Mouse (Mus musculus) left cerebral cortex, adult 8-10 months (tissue): ENCODE measurements around the gene A630095N17Rik. TPM values are rescaled to one million over a fixed set of nuclear protein-coding genes. Genes with fewer than 3 reads are reported as not detected.

Experiments
- DNase-seq, 2 experiments: peaks; one replicate each; pipeline ENCODE4 v3.0.0; 2022; ENCODE audit warnings: low spot score in 2 of 2
- total RNA-seq, 4 experiments: library from RNA; stranded (reverse); gene quantifications; 2 replicates each; pipeline ENCODE4 v1.2.4; 2022

Gene A630095N17Rik
- total RNA-seq: not detected

DNA sequence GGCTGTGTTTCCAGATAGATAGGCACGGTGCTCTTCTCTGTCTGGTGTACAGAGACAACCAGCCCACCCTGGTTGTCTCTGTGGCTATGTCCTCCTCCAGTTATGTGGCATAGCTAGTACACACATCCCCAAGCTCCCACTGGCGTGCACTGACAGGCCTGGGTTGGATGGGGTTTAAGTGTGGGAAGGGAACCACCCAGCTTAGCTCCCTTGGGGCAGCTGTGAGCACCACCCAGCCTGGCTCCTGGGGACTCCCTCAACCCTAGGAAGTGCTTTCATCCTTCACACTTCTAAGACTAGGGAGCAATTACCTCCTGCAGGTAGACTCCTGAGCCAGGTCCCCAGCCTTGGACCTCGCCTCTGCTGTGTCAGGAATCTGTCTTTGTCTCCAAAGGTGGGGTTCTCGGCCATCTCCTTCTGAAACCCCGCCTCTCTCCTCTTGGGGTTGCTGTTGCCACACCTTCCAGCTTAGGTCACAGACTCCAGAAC lies at the start of gene A630095N17Rik:
Gene A630095N17Rik (minus strand): TSS at position 439 of the 489 bp plus-strand sequence.
- no peak for DNase-seq

DNA sequence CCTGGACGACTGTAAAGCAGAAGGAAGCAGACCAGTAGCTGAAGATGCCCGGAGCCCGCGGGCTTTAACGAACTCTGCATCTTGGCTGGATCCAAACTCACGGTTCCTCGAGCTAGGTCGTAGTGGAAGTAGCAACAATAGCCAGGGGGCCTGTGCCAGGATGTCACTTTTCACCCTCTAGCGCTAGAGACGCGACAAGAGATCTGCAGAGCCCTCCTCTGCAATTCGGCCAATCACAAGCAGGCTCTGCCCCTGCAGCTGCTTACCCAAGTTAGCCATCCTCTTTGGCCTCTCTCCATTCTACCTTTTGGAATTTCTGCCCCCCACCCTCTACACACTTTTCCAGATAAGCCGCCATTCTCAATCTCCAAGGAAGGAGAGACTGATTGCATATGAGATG lies 46.3 kb upstream of the A630095N17Rik start, which contains the start of gene Resp18:
Gene Resp18 (minus strand): TSS at position 188 of the 400 bp plus-strand sequence.
- DNase-seq: no peak

DNA sequence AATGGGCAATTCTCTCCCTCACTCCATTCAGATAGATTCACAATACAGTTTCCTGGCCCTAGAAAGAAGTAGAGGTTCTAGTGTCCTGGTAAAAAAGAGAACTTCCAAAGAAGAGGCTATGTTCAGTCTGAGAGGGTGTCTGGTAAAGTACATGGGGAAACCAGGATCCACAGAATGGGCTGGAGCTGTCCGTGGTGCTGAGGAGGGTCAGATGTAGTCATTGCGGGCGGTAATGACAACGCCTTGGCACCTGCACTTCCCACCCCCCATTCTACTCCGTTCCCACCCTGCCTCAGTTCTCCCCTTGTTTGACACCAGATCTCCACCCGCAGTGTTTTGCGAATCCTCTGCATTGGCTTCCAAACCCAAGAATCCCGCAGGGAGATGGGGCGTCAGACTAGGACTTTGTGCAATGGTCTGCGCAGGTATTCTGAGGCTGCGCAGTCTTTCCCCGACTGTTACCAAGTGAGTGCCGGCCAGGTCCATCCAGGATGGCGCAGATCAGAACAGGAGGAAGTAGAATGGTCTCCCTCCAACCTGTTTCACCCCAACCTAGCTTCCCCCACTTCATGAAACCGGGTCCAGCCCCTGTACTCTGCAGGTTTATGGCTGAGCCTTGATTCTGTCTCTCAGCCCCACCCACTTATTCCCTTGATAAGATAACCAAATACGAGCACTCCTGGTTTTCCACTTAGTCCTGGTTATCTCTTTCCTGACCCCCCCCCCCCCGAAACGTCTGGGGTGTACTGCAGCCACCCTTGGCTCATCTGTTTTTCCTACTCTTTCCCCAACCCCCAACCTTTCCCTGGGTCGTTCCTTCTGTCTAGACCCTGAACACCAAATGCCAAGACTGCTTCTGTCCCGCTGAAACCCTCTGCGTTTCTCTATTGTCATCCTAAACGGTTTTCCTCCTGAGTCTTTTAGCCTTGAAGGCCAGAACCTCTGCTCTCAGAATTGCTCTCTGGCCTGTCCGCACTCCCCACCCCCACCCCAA lies 45.6 kb upstream of the A630095N17Rik start:
- DNase-seq: no peak

DNA sequence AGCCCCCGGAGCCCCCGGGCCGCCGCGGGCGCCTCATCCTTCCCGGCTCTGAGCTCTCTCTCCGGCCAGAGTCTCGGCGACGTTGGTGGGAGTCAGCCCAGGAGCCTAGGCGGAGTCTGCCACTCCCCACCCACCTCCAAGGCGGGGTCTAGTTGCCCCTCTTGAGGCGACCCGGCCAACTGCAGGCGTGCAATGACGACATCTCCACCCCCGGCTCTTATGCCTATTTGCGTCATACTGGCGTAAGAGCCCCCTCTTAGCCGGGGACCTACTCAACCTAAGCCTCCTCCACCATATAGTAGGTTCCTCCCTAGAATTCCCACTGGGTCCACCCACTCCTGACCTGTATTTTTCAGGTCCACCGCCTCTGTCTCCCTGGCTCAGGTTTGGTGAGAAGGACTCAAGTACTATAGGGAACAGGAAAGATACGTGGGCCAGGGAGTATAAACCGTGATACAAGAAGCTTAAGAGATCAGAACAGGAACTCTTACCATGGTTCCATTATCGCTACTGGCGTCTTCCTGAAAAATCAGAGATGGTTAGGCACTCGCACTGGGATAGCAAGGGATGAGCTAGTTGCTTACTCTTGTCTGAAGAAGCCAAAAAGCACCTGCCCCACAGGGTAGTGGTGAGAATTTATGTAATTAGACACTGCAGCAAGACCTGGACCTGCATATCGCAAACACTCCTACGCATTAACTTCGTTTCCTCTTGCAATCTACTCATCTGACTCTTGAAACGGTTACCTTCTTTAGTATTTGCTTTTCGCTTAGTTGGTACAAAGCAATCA lies 32.4 kb upstream of the A630095N17Rik start, which contains the start of gene Ptprn:
Gene Ptprn (minus strand): TSS at position 412 of the 790 bp plus-strand sequence.
- peak in 1 of 2 experiments; percentile 84 for DNase-seq

DNA sequence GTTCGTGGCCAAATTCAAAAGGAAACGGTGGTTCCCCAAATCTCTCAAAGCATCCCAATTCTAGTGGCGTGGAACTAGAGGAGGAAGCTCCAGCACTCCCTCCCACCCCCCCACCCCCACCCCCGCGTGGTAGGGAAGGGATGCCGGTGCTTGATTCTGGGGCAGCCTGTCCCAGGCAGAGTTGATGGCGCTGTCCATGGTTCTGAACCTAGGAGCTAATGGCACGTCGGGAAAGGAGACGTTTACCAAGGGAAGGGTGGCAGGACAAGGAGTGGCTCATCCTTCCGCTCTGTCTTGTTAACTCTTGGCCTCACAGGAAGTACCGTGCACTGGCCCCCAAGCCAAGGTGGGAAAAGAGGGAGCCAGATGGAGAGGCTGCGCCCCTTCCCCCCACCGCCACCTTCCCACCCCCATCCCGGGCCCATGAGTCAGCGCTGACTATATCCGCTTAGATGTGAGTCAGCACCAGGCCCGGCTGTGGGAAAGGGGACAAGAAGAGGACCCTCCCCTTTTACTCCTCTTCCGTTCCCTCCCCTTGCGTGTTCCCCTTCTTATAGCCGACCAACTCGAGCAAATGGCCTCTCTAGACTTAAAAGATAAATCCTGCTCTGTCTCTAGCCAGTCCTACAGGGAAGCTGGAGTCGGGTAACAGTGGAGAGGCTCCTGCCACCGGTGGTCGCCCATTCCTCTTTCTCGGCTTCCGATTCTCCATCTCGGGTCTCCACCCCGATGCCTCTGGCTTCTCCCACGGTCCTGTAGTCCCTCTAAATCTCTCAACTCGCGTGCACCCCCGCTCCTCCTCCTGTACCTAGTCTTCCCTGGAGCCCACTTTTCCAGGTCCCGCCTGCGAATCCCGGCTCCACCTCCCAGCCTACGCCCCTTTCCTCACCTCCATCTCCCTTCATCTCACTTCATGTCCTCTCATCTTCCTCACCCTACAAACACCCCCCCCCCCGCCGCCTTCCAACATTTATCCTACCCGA lies 31.4 kb upstream of the A630095N17Rik start:
- peak in 1 of 2 experiments; percentile 73 for DNase-seq

DNA sequence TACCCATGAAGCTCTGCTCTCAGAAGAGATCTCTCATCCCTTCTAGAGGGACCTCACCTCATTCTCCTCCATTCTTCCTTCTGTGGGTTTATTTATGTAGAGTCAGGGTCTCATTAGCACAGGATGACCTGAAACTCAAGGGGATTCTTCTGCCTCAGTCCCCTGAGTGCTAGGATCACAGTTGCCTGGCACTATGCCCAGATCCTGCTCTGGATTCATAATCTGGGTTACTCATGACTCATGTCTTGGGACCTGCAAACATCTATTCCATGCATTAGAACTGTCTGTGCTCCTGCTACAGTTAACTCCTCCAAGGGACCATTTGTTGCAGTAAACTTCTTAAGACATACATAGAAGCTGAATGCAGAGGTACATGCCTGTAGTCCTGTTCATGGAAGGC lies 29.4 kb upstream of the A630095N17Rik start:
- DNase-seq: no peak

DNA sequence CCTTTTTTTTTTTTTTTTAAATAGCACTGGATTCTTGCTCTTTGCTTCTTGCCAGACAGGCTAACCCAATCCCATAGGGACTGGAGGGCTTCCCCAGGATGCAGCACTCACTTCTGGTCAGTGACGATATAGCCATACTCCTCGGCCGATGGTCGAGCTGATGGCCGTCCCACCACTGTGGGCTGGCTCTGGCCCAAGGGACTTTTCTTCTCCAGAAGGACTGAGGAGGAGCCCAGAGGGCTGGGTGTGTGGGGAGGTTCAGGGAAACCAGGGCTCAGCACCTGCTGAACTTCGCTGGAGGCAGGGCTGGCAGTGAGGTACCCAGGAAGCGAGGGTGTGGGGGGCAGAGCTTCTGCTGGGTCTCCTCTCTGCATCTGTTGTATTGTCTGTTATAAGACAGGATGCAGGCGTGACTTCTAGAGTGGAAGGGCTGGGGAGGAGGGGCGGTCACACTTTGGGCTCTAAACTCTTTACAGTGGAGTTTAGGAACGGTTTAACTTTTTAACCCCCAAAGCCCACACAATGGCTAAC lies 23.7 kb upstream of the A630095N17Rik start:
- no peak for DNase-seq

DNA sequence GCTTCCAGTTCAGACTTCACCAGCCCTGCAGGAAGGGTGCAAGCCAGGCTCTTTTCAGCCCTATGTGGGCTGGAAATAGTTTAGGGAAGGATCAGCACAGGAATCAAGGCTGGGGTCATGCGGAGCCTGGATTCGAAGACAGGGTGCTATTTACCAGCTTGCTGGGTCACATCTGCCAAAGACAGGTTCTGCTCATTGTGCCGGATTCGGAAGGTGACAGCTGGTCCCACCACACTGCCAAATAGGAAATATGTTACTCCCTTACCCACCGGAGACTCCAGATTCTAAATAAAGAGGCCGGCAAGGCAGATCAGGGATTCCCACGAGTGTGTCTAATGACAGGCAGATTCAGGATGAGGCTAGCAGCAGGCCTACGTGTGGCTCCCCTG lies 22.7 kb upstream of the A630095N17Rik start:
- DNase-seq: no peak

DNA sequence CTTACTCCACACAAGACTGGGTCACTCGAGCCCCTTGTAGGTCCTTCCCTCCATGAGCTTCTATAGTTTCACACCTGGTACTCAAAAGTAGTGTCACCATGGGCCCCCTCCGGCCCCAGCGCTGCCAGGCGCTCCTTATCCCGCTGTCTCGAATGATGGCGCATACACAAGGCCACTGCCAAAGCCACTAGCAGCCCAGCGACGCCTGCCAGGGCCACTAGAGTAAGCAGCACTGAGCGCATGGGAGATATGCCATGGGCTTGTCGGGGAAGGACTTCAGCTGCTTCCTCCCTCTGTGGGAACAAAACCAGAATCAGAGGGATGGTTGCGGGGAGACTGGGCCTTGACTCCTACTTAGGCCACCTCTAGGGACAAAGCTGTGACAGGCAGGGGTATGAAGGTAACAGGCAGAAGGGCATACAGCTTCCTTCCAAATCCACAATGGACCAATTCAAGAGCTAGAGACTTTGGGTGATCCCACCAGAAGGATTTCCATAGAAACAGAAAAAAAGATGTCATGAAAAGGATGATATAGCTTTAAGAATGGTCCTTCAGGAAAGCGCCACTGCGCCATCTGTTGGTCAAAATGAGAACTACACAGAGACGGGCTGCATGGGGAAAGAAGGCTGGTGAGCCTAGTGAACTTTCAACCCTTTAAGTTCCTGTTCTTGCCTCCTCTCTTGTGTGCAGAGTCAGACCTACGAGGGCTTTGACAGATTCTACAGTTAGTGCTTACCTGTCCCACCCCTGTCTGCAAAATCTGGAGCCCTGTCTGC lies 22.1 kb upstream of the A630095N17Rik start:
- DNase-seq: peak in 1 of 2 experiments; percentile 94

DNA sequence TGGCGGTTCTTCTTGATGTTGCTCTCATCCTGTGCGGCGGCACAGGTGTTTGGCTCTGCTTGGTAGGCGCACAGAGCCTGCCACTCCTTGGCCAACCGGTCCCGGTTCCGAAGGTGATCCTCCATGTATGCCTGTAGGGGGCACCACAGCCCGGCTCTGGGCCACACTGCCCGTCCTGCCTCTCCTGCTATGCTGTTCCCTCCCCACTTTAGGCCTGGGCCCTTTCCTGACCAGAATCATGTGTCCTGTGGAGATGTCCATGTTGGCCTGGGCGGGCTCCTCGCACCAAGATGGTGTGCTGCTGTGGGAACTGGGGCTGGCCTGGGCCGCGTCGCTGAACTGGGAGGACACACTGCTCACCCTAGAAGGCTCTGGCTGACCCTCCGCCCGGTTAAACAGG lies 21.1 kb upstream of the A630095N17Rik start:
- no peak for DNase-seq

DNA sequence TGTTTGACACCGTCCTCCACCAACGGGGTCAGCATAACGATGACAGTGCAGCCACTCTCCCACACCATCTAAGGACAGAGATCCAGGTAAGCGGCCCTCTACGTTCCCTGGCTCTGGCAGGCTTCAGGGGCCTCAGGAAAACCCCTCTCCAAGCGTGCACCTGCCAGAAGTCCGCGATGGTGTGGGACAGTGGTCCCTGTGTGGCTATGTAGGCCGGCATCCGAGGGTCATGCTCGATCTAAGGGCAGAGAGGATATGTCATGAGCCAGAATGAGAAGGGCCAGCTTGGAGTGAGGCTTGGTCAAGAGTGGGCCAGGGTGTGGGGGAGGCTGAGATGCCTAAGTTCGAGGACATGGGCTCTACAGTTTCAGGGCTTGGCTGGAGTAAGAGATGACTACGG lies 20.4 kb upstream of the A630095N17Rik start:
- DNase-seq: no peak

DNA sequence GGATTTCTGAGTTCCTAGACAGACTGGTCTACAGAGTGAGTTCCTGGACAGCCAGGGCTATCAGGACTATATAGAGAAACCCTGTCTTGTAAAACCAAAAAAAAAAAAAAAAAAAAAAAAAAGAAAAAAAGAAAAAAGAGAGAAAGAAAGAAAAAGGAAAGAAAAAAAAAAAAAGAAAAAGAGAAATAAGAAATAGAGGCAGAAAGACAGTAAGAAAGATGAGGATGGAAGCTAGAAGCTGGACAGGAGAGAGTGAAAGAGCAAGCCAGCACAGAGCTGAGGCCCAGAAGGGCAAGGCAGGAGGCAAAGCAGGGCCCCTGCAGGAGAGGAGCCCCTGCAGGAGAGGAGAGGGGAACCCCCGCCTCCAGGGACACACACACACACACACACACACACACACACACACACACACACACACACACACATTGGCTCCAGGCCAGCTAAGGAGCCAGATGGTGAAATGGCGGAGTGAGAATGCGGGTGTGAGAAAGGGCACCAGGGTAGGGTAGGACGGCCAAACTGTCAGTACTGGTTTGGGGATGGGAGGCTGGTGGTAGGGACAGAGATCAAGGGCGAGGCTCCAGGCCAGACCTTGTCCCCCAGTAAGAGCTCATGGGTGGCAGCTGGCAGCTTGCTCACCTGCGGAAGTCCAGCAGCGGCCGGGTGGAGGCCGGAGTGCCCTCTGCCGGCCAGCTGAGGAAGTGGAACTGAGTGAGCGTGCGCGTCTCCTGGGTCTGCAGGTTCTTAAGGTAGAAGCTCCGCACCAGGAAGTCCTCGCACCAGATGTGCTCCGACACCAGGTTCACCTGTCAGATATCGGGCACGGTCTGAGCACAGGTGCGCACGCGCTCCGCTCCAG lies 19.4 kb upstream of the A630095N17Rik start:
- no peak for DNase-seq

DNA sequence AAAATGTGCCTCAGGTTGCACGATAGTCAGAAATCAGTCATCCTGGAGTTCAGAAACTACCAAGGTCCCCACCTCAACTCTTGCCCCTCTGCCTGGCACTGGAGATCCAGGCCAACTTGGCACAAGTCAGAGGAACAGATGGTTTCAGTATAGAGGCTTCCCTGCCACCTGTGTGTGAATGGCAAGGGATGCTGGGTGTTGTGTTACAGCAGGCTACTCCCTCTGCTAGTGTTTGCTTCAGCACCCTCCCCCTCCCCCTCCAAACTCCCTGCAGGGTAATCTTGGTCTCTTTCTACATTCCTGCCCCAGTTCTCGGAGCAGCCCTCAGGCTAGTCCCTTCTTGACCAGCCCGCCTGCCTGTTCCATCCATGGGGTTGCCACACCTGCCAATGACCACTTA lies 18.6 kb upstream of the A630095N17Rik start:
- no peak for DNase-seq

DNA sequence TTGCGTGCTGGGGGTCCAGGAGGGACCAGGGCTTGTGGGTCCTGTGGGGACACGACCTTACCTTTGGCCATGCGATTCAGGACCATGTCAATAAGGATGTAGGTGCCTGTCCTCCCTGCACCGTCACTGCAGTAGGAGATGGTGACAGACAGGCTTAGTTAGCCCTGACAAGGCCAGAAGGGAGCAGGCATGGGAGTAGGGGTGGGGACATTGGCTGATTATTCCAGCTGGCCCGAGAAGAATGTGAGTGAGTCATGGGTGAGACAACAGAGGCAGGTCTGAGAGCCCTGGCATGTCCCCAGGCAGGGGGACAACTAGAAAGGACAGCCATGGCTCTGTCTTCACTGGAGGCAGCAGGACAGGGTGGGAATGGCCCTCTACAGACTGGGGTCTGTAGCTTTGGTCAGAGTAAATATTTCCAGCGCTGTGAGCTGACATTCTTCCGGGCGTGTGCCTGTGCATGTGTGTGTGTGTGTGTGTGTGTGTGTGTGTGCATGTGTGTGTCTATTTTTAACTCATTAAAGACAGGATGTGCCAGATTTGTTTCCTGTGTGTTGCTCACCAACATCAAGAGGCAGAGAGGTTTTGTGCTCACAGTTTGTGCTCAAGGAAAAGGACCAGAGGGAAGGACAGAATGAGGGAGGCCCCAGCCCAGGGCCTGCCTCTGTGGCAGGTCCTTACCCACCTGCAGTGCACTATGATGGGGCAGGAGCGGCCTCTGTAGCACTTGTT lies 16.3 kb upstream of the A630095N17Rik start:
- DNase-seq: peak in 1 of 2 experiments; percentile 67

DNA sequence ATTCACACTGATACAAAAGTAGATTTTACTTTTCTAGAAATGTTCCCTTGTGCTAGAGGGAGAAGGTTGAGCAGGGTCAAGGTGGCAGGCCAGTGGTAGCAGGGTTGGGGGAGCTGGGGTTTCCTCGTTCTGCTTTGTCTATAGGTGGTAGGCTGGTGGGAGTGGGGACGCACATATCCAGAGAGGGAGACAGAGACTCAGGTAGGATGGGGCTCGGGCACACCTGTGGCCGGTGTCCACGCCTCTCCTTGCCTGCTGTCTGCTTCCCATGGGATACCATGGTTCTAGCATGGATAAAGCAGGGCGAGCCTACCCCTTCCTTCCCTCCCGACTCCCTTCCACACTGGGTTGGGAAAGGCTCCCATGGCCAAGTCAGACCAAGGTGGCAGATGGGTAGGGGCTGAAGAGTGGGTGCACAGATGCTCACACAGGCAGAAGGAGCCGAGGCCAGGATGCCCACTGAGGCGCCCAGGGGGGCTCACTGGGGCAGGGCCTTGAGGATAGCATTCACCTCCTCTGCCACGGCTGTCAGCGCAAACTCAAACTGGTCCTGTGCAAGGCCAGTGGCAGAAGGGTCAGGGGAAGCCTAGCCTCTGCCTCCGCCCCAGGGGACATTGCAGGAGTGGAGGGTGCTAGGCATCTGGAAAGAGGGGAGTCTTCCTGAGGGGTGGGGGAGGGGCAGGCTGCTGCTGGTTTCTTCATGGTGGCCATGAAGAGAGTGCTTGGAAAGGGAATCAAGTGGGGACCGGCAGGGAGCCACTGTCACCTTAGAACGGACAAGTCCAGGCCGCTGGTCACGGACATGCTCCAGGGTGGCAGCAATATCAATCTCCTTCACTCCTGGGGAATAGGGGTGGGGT lies 15.4 kb upstream of the A630095N17Rik start:
- DNase-seq: no peak

DNA sequence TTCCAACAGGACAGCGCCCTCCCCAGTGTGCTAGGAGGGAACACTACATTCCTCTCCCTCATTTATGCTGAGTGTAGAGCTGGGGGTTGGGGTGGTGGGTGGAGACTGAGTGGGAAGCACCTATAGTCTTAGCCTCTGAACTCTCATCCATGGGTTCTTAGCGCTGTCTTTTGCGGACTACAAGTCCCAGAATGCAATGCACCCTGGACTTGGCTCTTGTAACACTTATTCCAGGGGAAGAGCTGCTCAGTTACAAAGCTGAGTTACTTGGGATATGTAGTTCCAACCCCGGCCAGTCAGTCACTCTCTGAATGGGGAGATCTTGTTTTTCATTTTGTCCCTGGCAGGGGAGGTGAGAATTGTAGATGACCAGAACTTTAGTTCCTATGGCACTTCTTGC lies 12.9 kb upstream of the A630095N17Rik start:
- DNase-seq: no peak
